Mouse (Mus musculus) neural tube, embryonic 12.5 days (tissue): ENCODE results near the gene Chst15. TPM values are rescaled to one million over a fixed set of nuclear protein-coding genes. Genes with fewer than 3 reads are reported as not detected.

Experiments
- ATAC-seq: fragments of 200-750 bp; cut with Nextera tagmentation; 2 replicates; pipeline ENCODE4 v1.8.0; 2017; ENCODE audit warnings: low read depth, mild to moderate bottlenecking, moderate TSS enrichment, moderate library complexity; ENCODE audit not compliant: low FRiP score
- H3K27ac ChIP-seq: fragments of 300-500 bp; sonication (generic); 2 replicates; pipeline ENCODE4 v1.5.1; 2016
- H3K27me3 ChIP-seq: fragments of 300-500 bp; sonication (generic); replicated peaks from 2 replicates; pipeline ENCODE4 v1.6.1; 2016; ENCODE audit warnings: mild to moderate bottlenecking
- H3K36me3 ChIP-seq: fragments of 300-500 bp; sonication (generic); 2 replicates; pipeline ENCODE4 v1.6.1; 2016; ENCODE audit warnings: mild to moderate bottlenecking
- H3K4me1 ChIP-seq: fragments of 300-500 bp; sonication (generic); 2 replicates; pipeline ENCODE4 v1.6.1; 2016
- H3K4me2 ChIP-seq: fragments of 300-500 bp; sonication (generic); replicated peaks from 2 replicates; pipeline ENCODE4 v1.6.1; 2016; ENCODE audit warnings: mild to moderate bottlenecking
- H3K4me3 ChIP-seq: fragments of 300-500 bp; sonication (generic); 2 replicates; pipeline ENCODE4 v1.5.1; 2016
- H3K9ac ChIP-seq: fragments of 300-500 bp; sonication (generic); 2 replicates; pipeline ENCODE4 v1.6.1; 2016; ENCODE audit warnings: mild to moderate bottlenecking
- H3K9me3 ChIP-seq: fragments of 300-500 bp; sonication (generic); 2 replicates; pipeline ENCODE4 v1.6.1; 2016; ENCODE audit warnings: mild to moderate bottlenecking
- WGBS: fragments of 180-500 bp; shearing (Covaris S2); methylation state at CpG from one replicate; pipeline ENCODE4 v1.1.7; 2016; 5-methylcytosine and 5-hydroxymethylcytosine counted together
- polyA plus RNA-seq: library from polyadenylated mRNA; unstranded; fragments of >200 nt; fragmentation: Nextera tagmentation; extraction: Ambion mirVana; gene quantifications from 2 replicates; pipeline ENCODE4 v1.2.1, GENCODE M21; 2016

Chst15 gene
- polyA plus RNA-seq, 1 experiment from 2014 or later: 35.7 TPM

GRCm38 (mm10) chr7:132197817-132198475 lies 119.1 kb downstream of the Chst15 start:
- no peak for ATAC-seq
- Histone ChIP-seq H3K4me1 (no peaks in the 10 kb centered on the region), H3K27me3 (no peaks in the 10 kb centered on the region), H3K27ac (no peak overlapping the region), H3K4me2 (no peak overlapping the region), H3K9ac (no peak overlapping the region), H3K36me3 (no peaks in the 10 kb centered on the region), H3K4me3 (no peak overlapping the region), H3K9me3 (no peaks in the 10 kb centered on the region)
- 55% methylated on average over 7 of the region's 7 CpGs for WGBS

DNA sequence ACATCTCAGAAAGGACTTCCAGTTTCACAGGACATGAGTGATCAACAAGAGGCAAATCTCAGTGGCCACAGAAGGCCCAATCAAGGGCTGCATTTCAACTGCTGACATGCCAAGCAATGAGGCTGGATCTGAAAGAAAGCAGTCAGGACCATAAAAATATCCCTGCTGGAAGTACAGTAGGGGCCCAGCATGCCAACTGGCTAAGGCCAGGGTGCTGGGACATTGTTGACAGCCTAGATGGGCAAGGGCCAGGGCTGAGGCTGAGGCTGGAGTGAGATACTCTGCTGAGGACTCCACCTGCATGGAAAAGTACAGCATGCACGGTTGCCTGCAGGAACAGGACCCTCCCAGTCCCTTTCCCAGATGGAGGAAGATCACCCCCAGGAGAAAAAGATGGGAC lies 120.4 kb downstream of the Chst15 start:
- Histone ChIP-seq H3K4me3 (no peak overlapping the region), H3K36me3 (no peaks in the 10 kb centered on the region), H3K9me3 (no peaks in the 10 kb centered on the region), H3K4me2 (no peak overlapping the region), H3K27me3 (no peaks in the 10 kb centered on the region), H3K9ac (no peak overlapping the region), H3K27ac (no peak overlapping the region), H3K4me1 (no peaks in the 10 kb centered on the region)
- 93% methylated on average over 1 of the region's 1 CpGs for WGBS
- ATAC-seq: no peak

GRCm38 (mm10) chr7:132193606-132194005 lies 123.4 kb downstream of the Chst15 start:
- no peak for ATAC-seq
- WGBS: 98% methylated on average over 2 of the region's 2 CpGs
- Histone ChIP-seq H3K27me3 (no peaks in the 10 kb centered on the region), H3K4me1 (no peaks in the 10 kb centered on the region), H3K9me3 (no peaks in the 10 kb centered on the region), H3K9ac (no peak overlapping the region), H3K4me3 (no peak overlapping the region), H3K36me3 (no peaks in the 10 kb centered on the region), H3K27ac (no peak overlapping the region), H3K4me2 (no peak overlapping the region)

DNA sequence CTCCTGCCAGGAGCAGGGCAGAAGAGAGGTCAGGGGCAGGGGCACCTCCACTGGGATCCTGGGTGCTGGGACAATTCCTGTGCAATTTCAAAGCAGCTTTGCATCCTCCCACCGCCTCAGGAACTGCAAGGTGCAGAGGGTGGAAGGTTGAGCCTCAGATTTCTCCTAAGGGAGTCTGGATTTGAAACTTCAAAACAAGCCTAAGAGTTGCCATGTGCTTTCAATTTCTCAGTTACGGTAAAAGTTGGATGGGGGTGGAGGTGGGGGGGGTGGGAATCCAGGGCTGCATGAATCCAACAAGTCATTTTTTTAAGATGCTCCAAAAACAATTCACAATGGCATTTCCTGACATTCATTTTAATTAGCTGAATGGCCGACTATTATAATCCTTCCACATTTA lies 129.6 kb downstream of the Chst15 start:
- 0 out of 2 replicates have a peak, but pooled peaks cover 7% of the 10 kb centered on the region for H3K4me1 ChIP-seq
- no peak overlapping the region for H3K4me3 ChIP-seq
- 0 out of 2 replicates have a peak, but pooled peaks cover 3% of the 10 kb centered on the region for H3K27me3 ChIP-seq
- H3K27ac ChIP-seq: no peak overlapping the region
- no peaks in the 10 kb centered on the region for H3K36me3 ChIP-seq
- ATAC-seq: no peak
- H3K9ac ChIP-seq: no peak overlapping the region
- H3K9me3 ChIP-seq: no peaks in the 10 kb centered on the region
- H3K4me2 ChIP-seq: no peak overlapping the region
- 70% methylated on average over 3 of the region's 3 CpGs for WGBS

Other genes starting within 250 kb of the Chst15 start
- 1.2 and 1.4 TPM in 2 replicates for gene Cpxm2, start 162.5 kb downstream of the Chst15 start, polyA plus RNA-seq